Mouse (Mus musculus) forebrain, embryonic 11.5 days (tissue): ENCODE data around the gene Gas7. TPM values are rescaled to one million over a fixed set of nuclear protein-coding genes. Genes with fewer than 3 reads are reported as not detected.

ENCODE experiments used
- ATAC-seq: fragments of 200-750 bp; cut with Nextera tagmentation; replicated peaks from 2 replicates; pipeline ENCODE4 v1.8.0; 2017; ENCODE audit warnings: moderate TSS enrichment; ENCODE audit not compliant: low FRiP score
- DNase-seq: peaks from one replicate; pipeline ENCODE4 v3.0.0-alpha.2; 2017; ENCODE audit warnings: low spot score
- H3K27ac ChIP-seq: fragments of 300-500 bp; sonication (generic); 2 replicates; pipeline ENCODE4 v1.5.1; 2014; ENCODE audit warnings: low read depth, low read length
- H3K27me3 ChIP-seq: fragments of 300-500 bp; sonication (generic); 2 replicates; pipeline ENCODE4 v1.6.1; 2014; ENCODE audit warnings: mild to moderate bottlenecking, low read length, mixed read lengths; ENCODE audit not compliant: control insufficient read depth, insufficient read depth
- H3K36me3 ChIP-seq: fragments of 300-500 bp; sonication (generic); 2 replicates; pipeline ENCODE4 v1.6.1; 2014; ENCODE audit warnings: mild to moderate bottlenecking, low read length, moderate library complexity, mixed read lengths; ENCODE audit not compliant: control insufficient read depth, insufficient read depth
- H3K4me1 ChIP-seq: fragments of 300-500 bp; sonication (generic); replicated peaks from 2 replicates; pipeline ENCODE4 v1.6.1; 2014; ENCODE audit warnings: low read length, mixed read lengths; ENCODE audit not compliant: control insufficient read depth, insufficient read depth
- H3K4me2 ChIP-seq: fragments of 300-500 bp; sonication (generic); 2 replicates; pipeline ENCODE4 v1.6.1; 2014; ENCODE audit warnings: low read depth, mild to moderate bottlenecking, low read length, moderate library complexity, mixed read lengths; ENCODE audit not compliant: severe bottlenecking
- H3K4me3 ChIP-seq: fragments of 300-500 bp; sonication (generic); 2 replicates; pipeline ENCODE4 v1.5.1; 2014; ENCODE audit warnings: low read depth, low read length
- H3K9ac ChIP-seq: fragments of 300-500 bp; sonication (generic); 2 replicates; pipeline ENCODE4 v1.6.1; 2014; ENCODE audit warnings: low read length
- H3K9me3 ChIP-seq: fragments of 300-500 bp; sonication (generic); 2 replicates; pipeline ENCODE4 v1.6.1; 2016; ENCODE audit warnings: low read length, mixed read lengths; ENCODE audit not compliant: control insufficient read depth
- WGBS: fragments of 180-500 bp; shearing (Covaris S2); extraction: QIAGEN DNeasy Blood & Tissue Kit; methylation state at CpG from one replicate; pipeline ENCODE4 v1.1.7; 2014; 5-methylcytosine and 5-hydroxymethylcytosine counted together
- polyA plus RNA-seq: library from polyadenylated mRNA; unstranded; fragments of >200 nt; fragmentation: Nextera tagmentation; extraction: Ambion mirVana; gene quantifications from 2 replicates; pipeline ENCODE4 v1.2.1, GENCODE M21; 2014

Gene Gas7
- polyA plus RNA-seq, 1 experiment from 2014 or later, result 3.4 TPM

- Histone ChIP-seq H3K9ac (no peak overlapping the region), H3K4me3 (no peak overlapping the region), H3K4me2 (no peak overlapping the region), H3K4me1 (0 out of 2 replicates have a peak, but pooled peaks cover 3% of the 10 kb centered on the region), H3K9me3 (no peaks in the 10 kb centered on the region), H3K36me3 (no peaks in the 10 kb centered on the region), H3K27me3 (no peaks in the 10 kb centered on the region), H3K27ac (no peak overlapping the region)
- 69% methylated on average over 9 of the region's 9 CpGs for WGBS
- ATAC-seq, result no peak
- DNase-seq, result no peak
Measured at GRCm38 (mm10) chr11:67588828-67589314, 133.6 kb downstream of the Gas7 start.

GRCm38 (mm10) chr11:67596233-67596632 lies 141.0 kb downstream of the Gas7 start:
- peak; percentile 59 for ATAC-seq
- Histone ChIP-seq H3K9me3 (no peaks in the 10 kb centered on the region), H3K27ac (no peak overlapping the region), H3K4me3 (no peak overlapping the region), H3K4me2 (no peak overlapping the region), H3K9ac (no peak overlapping the region), H3K36me3 (no peaks in the 10 kb centered on the region), H3K27me3 (peaks cover 8% of the 10 kb centered on the region), H3K4me1 (peaks cover 8% of the 10 kb centered on the region; the same call in 1 of the 2 replicates)
- peak; percentile 80 for DNase-seq
- 40% methylated on average over 6 of the region's 6 CpGs for WGBS

GRCm38 (mm10) chr11:67596856-67597255 lies 141.6 kb downstream of the Gas7 start:
- no peak overlapping the region for H3K27ac ChIP-seq
- no peaks in the 10 kb centered on the region for H3K36me3 ChIP-seq
- DNase-seq (no peak), ATAC-seq (no peak)
- H3K9ac ChIP-seq, result no peak overlapping the region
- H3K27me3 ChIP-seq, result peaks cover 9% of the 10 kb centered on the region
- peaks cover 8% of the 10 kb centered on the region; the same call in 1 of the 2 replicates for H3K4me1 ChIP-seq
- H3K4me2 ChIP-seq, result no peak overlapping the region
- H3K4me3 ChIP-seq, result no peak overlapping the region
- no peaks in the 10 kb centered on the region for H3K9me3 ChIP-seq
- WGBS, result 85% methylated on average over 6 of the region's 6 CpGs

GRCm38 (mm10) chr11:67597388-67597787 lies 142.2 kb downstream of the Gas7 start:
- no peaks in the 10 kb centered on the region for H3K9me3 ChIP-seq
- no peak overlapping the region for H3K4me2 ChIP-seq
- no peak overlapping the region for H3K27ac ChIP-seq
- H3K27me3 ChIP-seq, result peaks cover 10% of the 10 kb centered on the region
- H3K4me1 ChIP-seq, result peaks cover 8% of the 10 kb centered on the region; the same call in 1 of the 2 replicates
- WGBS, result 96% methylated on average over 7 of the region's 7 CpGs
- no peaks in the 10 kb centered on the region for H3K36me3 ChIP-seq
- DNase-seq (no peak), ATAC-seq (no peak)
- no peak overlapping the region for H3K4me3 ChIP-seq
- no peak overlapping the region for H3K9ac ChIP-seq

GRCm38 (mm10) chr11:67599141-67599540 lies 143.9 kb downstream of the Gas7 start:
- ATAC-seq (peak; percentile 69), DNase-seq (no peak)
- Histone ChIP-seq H3K4me2 (no peak overlapping the region), H3K4me3 (no peak overlapping the region), H3K9ac (no peak overlapping the region), H3K27me3 (peaks cover 10% of the 10 kb centered on the region), H3K4me1 (peaks cover 8% of the 10 kb centered on the region; the same call in 1 of the 2 replicates), H3K9me3 (no peaks in the 10 kb centered on the region), H3K36me3 (no peaks in the 10 kb centered on the region), H3K27ac (no peak overlapping the region)
- WGBS, result 14% methylated on average over 1 of the region's 1 CpGs

GRCm38 (mm10) chr11:67600710-67601430 lies 145.6 kb downstream of the Gas7 start:
- Histone ChIP-seq H3K9me3 (no peaks in the 10 kb centered on the region), H3K27me3 (peaks cover 10% of the 10 kb centered on the region), H3K4me3 (no peak overlapping the region), H3K27ac (no peak overlapping the region), H3K4me2 (no peak overlapping the region), H3K4me1 (peaks cover 8% of the 10 kb centered on the region; the same call in 1 of the 2 replicates), H3K9ac (no peak overlapping the region), H3K36me3 (no peaks in the 10 kb centered on the region)
- no peak for DNase-seq
- 78% methylated on average over 8 of the region's 8 CpGs for WGBS
- no peak for ATAC-seq

GRCm38 (mm10) chr11:67602711-67603369 lies 147.6 kb downstream of the Gas7 start:
- no peak overlapping the region for H3K4me3 ChIP-seq
- no peak overlapping the region for H3K9ac ChIP-seq
- H3K27ac ChIP-seq, result 0 out of 2 replicates have a peak overlapping the region, but pooled peaks have one; percentile 42
- peak; percentile 59; the same call in 1 of the 2 replicates for ATAC-seq
- 0 out of 2 replicates have a peak, but pooled peaks cover 2% of the 10 kb centered on the region for H3K4me1 ChIP-seq
- H3K27me3 ChIP-seq, result peaks cover 10% of the 10 kb centered on the region
- 32% methylated on average over 12 of the region's 12 CpGs for WGBS
- H3K9me3 ChIP-seq, result no peaks in the 10 kb centered on the region
- no peaks in the 10 kb centered on the region for H3K36me3 ChIP-seq
- peak; percentile 52 for DNase-seq
- H3K4me2 ChIP-seq, result no peak overlapping the region

- peaks cover 8% of the 10 kb centered on the region for H3K27me3 ChIP-seq
- ATAC-seq (no peak), DNase-seq (no peak)
- H3K36me3 ChIP-seq, result no peaks in the 10 kb centered on the region
- no peak overlapping the region for H3K4me2 ChIP-seq
- WGBS, result 76% methylated on average over 2 of the region's 2 CpGs
- H3K4me3 ChIP-seq, result no peak overlapping the region
- H3K9ac ChIP-seq, result no peak overlapping the region
- no peaks in the 10 kb centered on the region for H3K4me1 ChIP-seq
- no peaks in the 10 kb centered on the region for H3K9me3 ChIP-seq
- H3K27ac ChIP-seq, result no peak overlapping the region
Measured at GRCm38 (mm10) chr11:67604481-67604880, 149.2 kb downstream of the Gas7 start.
